Mouse (Mus musculus) ES-Bruce4 (cell line): ENCODE measurements at regions not wholly inside any gene's neighbourhood (a gene's known extent, or its start where the extent isn't known, plus 50 kb on each side); places are given as distances from the start of the nearest gene placed in this dataset.

Experiments
- CTCF ChIP-seq: IDR thresholded peaks from one replicate; pipeline ENCODE4 v1.8.1; 2011; ENCODE audit warnings: low read depth, low read length
- EP300 ChIP-seq: IDR thresholded peaks from 2 replicates; pipeline ENCODE4 v1.6.1; 2011; ENCODE audit warnings: low read depth, low read length; ENCODE audit not compliant: insufficient read depth
- POLR2A ChIP-seq: IDR thresholded peaks from one replicate; pipeline ENCODE4 v1.8.1; 2011; ENCODE audit warnings: low read length; ENCODE audit not compliant: insufficient read depth

DNA sequence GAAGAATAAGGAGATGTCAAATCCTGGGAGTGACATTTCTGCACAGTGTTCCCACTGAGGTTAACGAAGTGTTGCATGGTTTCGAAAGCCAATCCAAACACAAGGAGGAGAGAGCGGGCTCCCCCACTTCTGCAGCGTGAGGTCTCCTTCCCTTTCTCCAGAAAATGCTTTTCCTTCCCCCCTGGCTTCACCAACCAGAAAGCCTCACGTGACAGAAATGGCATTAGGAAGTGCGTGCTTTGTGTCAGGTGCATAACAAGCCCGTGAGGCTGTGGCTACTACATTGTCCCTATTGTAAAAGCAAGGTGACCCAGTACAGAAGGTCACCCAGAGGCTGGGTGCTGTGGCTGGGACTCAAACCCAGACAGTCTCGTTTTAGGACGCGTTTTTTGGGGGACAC lies 260.2 kb upstream of the Sall1 start:
- no peak for TF ChIP-seq CTCF
- TF ChIP-seq EP300 = no peak
- TF ChIP-seq POLR2A = no peak
